Mouse (Mus musculus) ES-E14 (cell line): Measurements from ENCODE around the gene Ttc21b.

Experiments
- CHD2 ChIP-seq: IDR thresholded peaks from 2 replicates; pipeline ENCODE4 v1.6.1; 2014; ENCODE audit warnings: mild to moderate bottlenecking, low read depth, low read length, inconsistent platforms
- HCFC1 ChIP-seq: IDR thresholded peaks from 2 replicates; pipeline ENCODE4 v1.6.1; 2012; ENCODE audit warnings: low read length, inconsistent platforms, borderline replicate concordance; ENCODE audit not compliant: insufficient read depth
- ZNF384 ChIP-seq: IDR thresholded peaks from 2 replicates; pipeline ENCODE4 v1.6.1; 2012; ENCODE audit warnings: low read depth, low read length, inconsistent platforms

GRCm38 (mm10) chr2:66209353-66209752 is 47.1 kb downstream of the Ttc21b start:
- no peak for TF ChIP-seq ZNF384
- no peak for TF ChIP-seq HCFC1
- TF ChIP-seq CHD2: no peak
